Mouse (Mus musculus) midbrain, embryonic 11.5 days (tissue): Measurements from ENCODE around the gene Elovl6. TPM values are rescaled to one million over a fixed set of nuclear protein-coding genes. Genes with fewer than 3 reads are reported as not detected.

Source experiments
- ATAC-seq: fragments of 200-750 bp; cut with Nextera tagmentation; 2 replicates; pipeline ENCODE4 v1.8.0; 2017; ENCODE audit warnings: moderate TSS enrichment, moderate library complexity; ENCODE audit not compliant: low FRiP score
- DNase-seq: peaks from one replicate; pipeline ENCODE4 v3.0.0; 2015; ENCODE audit warnings: low spot score; ENCODE audit errors: missing footprints
- H3K27ac ChIP-seq: fragments of 300-500 bp; sonication (generic); 2 replicates; pipeline ENCODE4 v1.5.1; 2014; ENCODE audit warnings: low read depth, low read length
- H3K27me3 ChIP-seq: fragments of 300-500 bp; sonication (generic); 2 replicates; pipeline ENCODE4 v1.6.1; 2014; ENCODE audit warnings: mild to moderate bottlenecking, low read length, moderate library complexity, mixed read lengths; ENCODE audit not compliant: control insufficient read depth, insufficient read depth
- H3K36me3 ChIP-seq: fragments of 300-500 bp; sonication (generic); 2 replicates; pipeline ENCODE4 v1.6.1; 2014; ENCODE audit warnings: mild to moderate bottlenecking, low read length, moderate library complexity, mixed read lengths; ENCODE audit not compliant: control insufficient read depth, insufficient read depth
- H3K4me1 ChIP-seq: fragments of 300-500 bp; sonication (generic); 2 replicates; pipeline ENCODE4 v1.6.1; 2014; ENCODE audit warnings: low read length; ENCODE audit not compliant: control insufficient read depth, insufficient read depth
- H3K4me2 ChIP-seq: fragments of 300-500 bp; sonication (generic); 2 replicates; pipeline ENCODE4 v1.6.1; 2014; ENCODE audit warnings: mild to moderate bottlenecking, moderate library complexity
- H3K4me3 ChIP-seq: fragments of 300-500 bp; sonication (generic); 2 replicates; pipeline ENCODE4 v1.5.1; 2014; ENCODE audit warnings: low read depth, low read length
- H3K9ac ChIP-seq: fragments of 300-500 bp; sonication (generic); 2 replicates; pipeline ENCODE4 v1.6.1; 2014; ENCODE audit warnings: low read length
- H3K9me3 ChIP-seq: fragments of 300-500 bp; sonication (generic); 2 replicates; pipeline ENCODE4 v1.6.1; 2016; ENCODE audit warnings: low read length; ENCODE audit not compliant: control insufficient read depth
- WGBS: fragments of 180-500 bp; shearing (Covaris S2); extraction: QIAGEN DNeasy Blood & Tissue Kit; methylation state at CpG from one replicate; pipeline ENCODE4 v1.1.7; 2014; 5-methylcytosine and 5-hydroxymethylcytosine counted together
- polyA plus RNA-seq: library from polyadenylated mRNA; unstranded; fragments of >200 nt; fragmentation: Nextera tagmentation; extraction: Ambion mirVana; gene quantifications from 2 replicates; pipeline ENCODE4 v1.2.1, GENCODE M21; 2014

The Elovl6 gene
- polyA plus RNA-seq, 1 experiment from 2014 or later, result 40.9 TPM

GRCm38 (mm10) chr3:129547837-129548435 lies 15.8 kb downstream of the Elovl6 start:
- H3K4me3 ChIP-seq, result no peak overlapping the region
- no peak overlapping the region for H3K9ac ChIP-seq
- H3K9me3 ChIP-seq, result no peaks in the 10 kb centered on the region; the same call in 1 of the 2 replicates
- H3K36me3 ChIP-seq, result peaks cover 3% of the 10 kb centered on the region; the same call in 1 of the 2 replicates
- H3K4me2 ChIP-seq, result no peak overlapping the region
- ATAC-seq, result no peak
- H3K4me1 ChIP-seq, result peaks cover 16% of the 10 kb centered on the region
- DNase-seq, result no peak
- WGBS, result 61% methylated on average over 8 of the region's 8 CpGs
- H3K27me3 ChIP-seq, result no peaks in the 10 kb centered on the region
- H3K27ac ChIP-seq, result no peak overlapping the region

- no peaks in the 10 kb centered on the region for H3K36me3 ChIP-seq
- no peak overlapping the region for H3K9ac ChIP-seq
- 26% methylated on average over 8 of the region's 8 CpGs for WGBS
- H3K4me3 ChIP-seq, result no peak overlapping the region
- H3K27me3 ChIP-seq, result no peaks in the 10 kb centered on the region
- no peak overlapping the region for H3K27ac ChIP-seq
- no peak for DNase-seq
- peak; percentile 54; the same call in 1 of the 2 replicates for ATAC-seq
- no peaks in the 10 kb centered on the region for H3K9me3 ChIP-seq
- peaks cover 16% of the 10 kb centered on the region for H3K4me1 ChIP-seq
- no peak overlapping the region for H3K4me2 ChIP-seq
These were observed 16.6 kb downstream of the Elovl6 start for GRCm38 (mm10) chr3:129548760-129549159.

- no peak overlapping the region for H3K4me3 ChIP-seq
- peaks cover 16% of the 10 kb centered on the region for H3K4me1 ChIP-seq
- 17% methylated on average over 5 of the region's 5 CpGs for WGBS
- H3K27me3 ChIP-seq, result no peaks in the 10 kb centered on the region
- DNase-seq (no peak), ATAC-seq (peak; percentile 54)
- no peak overlapping the region for H3K4me2 ChIP-seq
- H3K27ac ChIP-seq, result no peak overlapping the region; the same call in 1 of the 2 replicates
- H3K9ac ChIP-seq, result no peak overlapping the region
- H3K9me3 ChIP-seq, result no peaks in the 10 kb centered on the region
- no peaks in the 10 kb centered on the region for H3K36me3 ChIP-seq
These were observed 17.4 kb downstream of the Elovl6 start for GRCm38 (mm10) chr3:129549546-129549945.

- Histone ChIP-seq H3K9ac (no peak overlapping the region), H3K27me3 (no peaks in the 10 kb centered on the region), H3K9me3 (no peaks in the 10 kb centered on the region), H3K36me3 (no peaks in the 10 kb centered on the region), H3K27ac (no peak overlapping the region), H3K4me3 (no peak overlapping the region), H3K4me1 (peaks cover 16% of the 10 kb centered on the region), H3K4me2 (no peak overlapping the region)
- ATAC-seq (no peak), DNase-seq (no peak)
- 44% methylated on average over 9 of the region's 9 CpGs for WGBS
These were observed 19.6 kb downstream of the Elovl6 start for GRCm38 (mm10) chr3:129551581-129552290.

DNA sequence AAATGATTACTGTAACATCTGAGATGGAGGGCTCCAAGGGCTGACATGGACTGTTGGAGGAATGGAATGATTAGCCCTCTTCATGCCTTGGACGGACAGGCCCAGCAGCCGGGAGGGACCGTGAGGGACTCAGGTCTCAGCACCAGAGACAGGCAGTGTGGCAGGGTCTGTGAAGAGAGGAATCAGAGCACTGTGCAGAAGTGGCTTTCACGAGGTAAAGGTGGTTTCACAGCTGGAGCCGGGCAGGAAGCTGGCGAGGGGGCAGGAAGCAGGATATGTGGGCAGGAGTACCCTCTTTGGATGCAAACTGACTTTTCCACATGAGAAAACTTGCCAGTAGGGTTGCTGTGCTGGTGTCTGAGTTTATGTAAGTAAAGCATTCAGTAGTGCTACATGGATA lies 20.2 kb downstream of the Elovl6 start:
- Histone ChIP-seq H3K36me3 (no peaks in the 10 kb centered on the region), H3K27ac (no peak overlapping the region), H3K9ac (no peak overlapping the region), H3K27me3 (no peaks in the 10 kb centered on the region), H3K4me3 (no peak overlapping the region), H3K4me2 (no peak overlapping the region), H3K4me1 (peaks cover 16% of the 10 kb centered on the region), H3K9me3 (no peaks in the 10 kb centered on the region)
- WGBS, result 72% methylated on average over 6 of the region's 6 CpGs
- ATAC-seq (no peak), DNase-seq (no peak)

DNA sequence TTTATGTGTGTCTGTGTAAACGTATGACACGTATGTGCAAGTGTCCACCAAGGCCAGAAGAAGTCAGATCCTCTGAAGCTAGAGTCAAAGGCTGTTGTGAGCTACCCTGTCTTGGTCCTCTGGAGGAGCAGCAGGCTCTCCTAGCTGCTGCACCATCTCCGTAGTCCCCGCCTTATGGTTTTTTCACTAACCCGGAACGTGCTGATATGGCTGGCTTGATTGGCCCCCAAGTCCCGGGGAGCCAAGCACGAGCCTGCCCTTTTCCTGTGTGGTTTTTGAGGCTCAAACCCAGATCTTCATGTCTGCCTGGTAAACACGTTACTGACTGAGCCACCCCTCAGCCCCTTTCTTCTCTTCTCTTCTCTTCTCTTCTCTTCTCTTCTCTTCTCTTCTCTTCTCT lies 21.0 kb downstream of the Elovl6 start:
- peaks cover 13% of the 10 kb centered on the region for H3K4me1 ChIP-seq
- no peak for DNase-seq
- H3K27me3 ChIP-seq, result no peaks in the 10 kb centered on the region
- H3K36me3 ChIP-seq, result no peaks in the 10 kb centered on the region
- no peak overlapping the region for H3K4me2 ChIP-seq
- 91% methylated on average over 9 of the region's 9 CpGs for WGBS
- H3K9ac ChIP-seq, result no peak overlapping the region
- ATAC-seq, result no peak
- no peak overlapping the region for H3K4me3 ChIP-seq
- no peaks in the 10 kb centered on the region for H3K9me3 ChIP-seq
- no peak overlapping the region for H3K27ac ChIP-seq

- no peak overlapping the region for H3K4me3 ChIP-seq
- 95% methylated on average over 10 of the region's 10 CpGs for WGBS
- H3K36me3 ChIP-seq, result no peaks in the 10 kb centered on the region
- no peak for ATAC-seq
- no peaks in the 10 kb centered on the region for H3K9me3 ChIP-seq
- DNase-seq, result no peak
- no peak overlapping the region for H3K4me2 ChIP-seq
- no peak overlapping the region for H3K9ac ChIP-seq
- no peak overlapping the region for H3K27ac ChIP-seq
- H3K4me1 ChIP-seq, result peaks cover 10% of the 10 kb centered on the region
- H3K27me3 ChIP-seq, result no peaks in the 10 kb centered on the region
These were observed 21.5 kb downstream of the Elovl6 start for GRCm38 (mm10) chr3:129553661-129554060.

DNA sequence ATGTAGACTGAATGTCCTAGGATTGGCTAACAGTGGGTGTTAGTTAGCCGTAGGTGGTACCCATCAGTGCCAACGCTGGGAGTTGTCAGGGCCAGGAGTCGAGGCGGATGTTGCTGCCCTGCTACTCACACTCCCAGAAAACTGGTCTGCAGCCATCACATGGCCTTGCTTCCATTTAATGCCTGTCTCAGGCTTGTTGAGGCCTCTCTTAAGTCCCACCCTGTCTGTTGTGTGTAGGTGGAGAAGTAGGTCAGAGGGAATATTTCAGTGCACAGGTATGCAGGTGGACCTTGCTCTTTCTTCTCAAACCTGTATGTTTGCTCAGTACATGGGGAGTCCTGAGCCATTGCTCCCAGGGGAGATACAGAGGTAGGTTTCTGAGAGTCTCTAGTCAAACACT lies 22.3 kb downstream of the Elovl6 start:
- H3K4me2 ChIP-seq, result no peak overlapping the region
- H3K9ac ChIP-seq, result no peak overlapping the region
- no peak overlapping the region for H3K4me3 ChIP-seq
- no peaks in the 10 kb centered on the region for H3K27me3 ChIP-seq
- H3K9me3 ChIP-seq, result no peaks in the 10 kb centered on the region
- peaks cover 4% of the 10 kb centered on the region for H3K4me1 ChIP-seq
- 86% methylated on average over 4 of the region's 4 CpGs for WGBS
- H3K27ac ChIP-seq, result no peak overlapping the region
- no peaks in the 10 kb centered on the region for H3K36me3 ChIP-seq
- DNase-seq (no peak), ATAC-seq (no peak)

DNA sequence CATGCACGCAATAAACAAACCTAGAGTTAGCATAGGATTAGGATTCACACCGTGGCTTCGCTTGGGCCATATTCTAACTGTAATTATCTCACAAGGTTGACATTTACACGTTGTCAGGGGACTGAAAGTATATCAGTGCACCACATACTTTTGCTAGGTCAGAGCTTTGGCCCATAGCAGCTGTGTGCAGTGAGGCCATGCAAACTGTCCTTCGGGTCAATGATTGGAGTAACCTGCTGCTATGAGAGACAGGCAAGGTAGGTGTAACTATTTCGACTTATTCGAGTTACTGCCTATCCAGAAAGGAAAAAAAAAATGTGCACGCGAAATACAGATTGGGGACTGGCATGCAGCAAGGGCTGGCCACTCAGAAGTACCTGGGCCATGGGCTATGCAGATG lies 24.9 kb downstream of the Elovl6 start:
- H3K9me3 ChIP-seq, result no peaks in the 10 kb centered on the region
- H3K9ac ChIP-seq, result no peak overlapping the region
- H3K4me3 ChIP-seq, result no peak overlapping the region
- ATAC-seq, result no peak
- no peak overlapping the region for H3K4me2 ChIP-seq
- no peaks in the 10 kb centered on the region; the same call in 1 of the 2 replicates for H3K36me3 ChIP-seq
- H3K4me1 ChIP-seq, result no peaks in the 10 kb centered on the region
- H3K27me3 ChIP-seq, result no peaks in the 10 kb centered on the region
- 90% methylated on average over 9 of the region's 9 CpGs for WGBS
- DNase-seq, result no peak
- no peak overlapping the region for H3K27ac ChIP-seq
